Mouse (Mus musculus) kidney, postnatal 0 days (tissue): ENCODE results near the gene Pusl1. TPM values are rescaled to one million over a fixed set of nuclear protein-coding genes. Genes with fewer than 3 reads are reported as not detected.
A peak's percentile ranks its signal among the peaks of the same experiment; 100 is the strongest.

ENCODE experiments used
- ATAC-seq: fragments of 200-750 bp; cut with Nextera tagmentation; replicated peaks from 2 replicates; pipeline ENCODE4 v1.8.0; 2017; ENCODE audit warnings: low read depth, moderate number of reproducible peaks, moderate TSS enrichment, moderate library complexity; ENCODE audit not compliant: low FRiP score
- DNase-seq: peaks from one replicate; pipeline ENCODE4 v3.0.0-alpha.2; 2016; ENCODE audit warnings: low spot score
- H3K27ac ChIP-seq: fragments of 300-500 bp; sonication (generic); 2 replicates; pipeline ENCODE4 v1.5.1; 2014; ENCODE audit warnings: mild to moderate bottlenecking
- H3K27me3 ChIP-seq: fragments of 300-500 bp; sonication (generic); 2 replicates; pipeline ENCODE4 v1.6.1; 2014; ENCODE audit warnings: low read length, mixed read lengths; ENCODE audit not compliant: insufficient read depth
- H3K36me3 ChIP-seq: fragments of 300-500 bp; sonication (generic); 2 replicates; pipeline ENCODE4 v1.6.1; 2014; ENCODE audit warnings: low read length, mixed read lengths; ENCODE audit not compliant: insufficient read depth
- H3K4me1 ChIP-seq: fragments of 300-500 bp; sonication (generic); replicated peaks from 2 replicates; pipeline ENCODE4 v1.6.1; 2014; ENCODE audit warnings: antibody characterized with exemption, low read length, mixed read lengths; ENCODE audit not compliant: insufficient read depth
- H3K4me2 ChIP-seq: fragments of 300-500 bp; sonication (generic); 2 replicates; pipeline ENCODE4 v1.6.1; 2014; ENCODE audit warnings: mild to moderate bottlenecking, low read length, moderate library complexity, mixed read lengths
- H3K4me3 ChIP-seq: fragments of 300-500 bp; sonication (generic); replicated peaks from 2 replicates; pipeline ENCODE4 v1.5.1; 2014; ENCODE audit warnings: low read depth, low read length
- H3K9ac ChIP-seq: fragments of 300-500 bp; sonication (generic); 2 replicates; pipeline ENCODE4 v1.6.1; 2014; ENCODE audit warnings: low read depth, low read length
- H3K9me3 ChIP-seq: fragments of 300-500 bp; sonication (generic); replicated peaks from 2 replicates; pipeline ENCODE4 v1.6.1; 2016; ENCODE audit warnings: low read length, inconsistent platforms, mixed read lengths
- CTCF ChIP-seq: IDR thresholded peaks from 2 replicates; pipeline ENCODE4 v1.5.1; 2016; ENCODE audit warnings: antibody characterized with exemption, low read depth, mild to moderate bottlenecking, moderate library complexity
- WGBS: fragments of 180-500 bp; shearing (Covaris S2); extraction: QIAGEN DNeasy Blood & Tissue Kit; methylation state at CpG from one replicate; pipeline ENCODE4 v1.1.7; 2014; 5-methylcytosine and 5-hydroxymethylcytosine counted together
- microRNA-seq: library from miRNA; unstranded; fragments of <30 nt; microRNA quantifications from one replicate; pipeline ENCODE4, GENCODE M21; 2016
- polyA plus RNA-seq: library from polyadenylated mRNA; unstranded; fragments of >200 nt; fragmentation: Nextera tagmentation; extraction: Ambion mirVana; gene quantifications from 2 replicates; pipeline ENCODE4 v1.2.1, GENCODE M21; 2015

Pusl1 gene
- polyA plus RNA-seq, 1 experiment from 2014 or later, result 33.8 TPM

GRCm38 (mm10) chr4:155841651-155842270, 49.8 kb downstream of the Pusl1 start:
- no peak for DNase-seq
- H3K27ac ChIP-seq, result no peak overlapping the region
- ATAC-seq, result no peak
- H3K36me3 ChIP-seq, result peaks cover 15% of the 10 kb centered on the region
- H3K9ac ChIP-seq, result no peak overlapping the region
- no peak for TF ChIP-seq CTCF
- no peaks in the 10 kb centered on the region for H3K27me3 ChIP-seq
- WGBS, result 42% methylated on average over 38 of the region's 38 CpGs
- no peaks in the 10 kb centered on the region for H3K9me3 ChIP-seq
- peak overlapping the region; percentile 73 for H3K4me2 ChIP-seq
- H3K4me1 ChIP-seq, result peaks cover 16% of the 10 kb centered on the region; the same call in 1 of the 2 replicates
- no peak overlapping the region; the same call in 1 of the 2 replicates for H3K4me3 ChIP-seq

GRCm38 (mm10) chr4:155841003-155841454, 50.6 kb downstream of the Pusl1 start:
- TF ChIP-seq CTCF, result peak; percentile 55; the same call in 1 of the 2 replicates
- no peak overlapping the region for H3K27ac ChIP-seq
- under 1% methylated on average over 32 of the region's 32 CpGs for WGBS

DNA sequence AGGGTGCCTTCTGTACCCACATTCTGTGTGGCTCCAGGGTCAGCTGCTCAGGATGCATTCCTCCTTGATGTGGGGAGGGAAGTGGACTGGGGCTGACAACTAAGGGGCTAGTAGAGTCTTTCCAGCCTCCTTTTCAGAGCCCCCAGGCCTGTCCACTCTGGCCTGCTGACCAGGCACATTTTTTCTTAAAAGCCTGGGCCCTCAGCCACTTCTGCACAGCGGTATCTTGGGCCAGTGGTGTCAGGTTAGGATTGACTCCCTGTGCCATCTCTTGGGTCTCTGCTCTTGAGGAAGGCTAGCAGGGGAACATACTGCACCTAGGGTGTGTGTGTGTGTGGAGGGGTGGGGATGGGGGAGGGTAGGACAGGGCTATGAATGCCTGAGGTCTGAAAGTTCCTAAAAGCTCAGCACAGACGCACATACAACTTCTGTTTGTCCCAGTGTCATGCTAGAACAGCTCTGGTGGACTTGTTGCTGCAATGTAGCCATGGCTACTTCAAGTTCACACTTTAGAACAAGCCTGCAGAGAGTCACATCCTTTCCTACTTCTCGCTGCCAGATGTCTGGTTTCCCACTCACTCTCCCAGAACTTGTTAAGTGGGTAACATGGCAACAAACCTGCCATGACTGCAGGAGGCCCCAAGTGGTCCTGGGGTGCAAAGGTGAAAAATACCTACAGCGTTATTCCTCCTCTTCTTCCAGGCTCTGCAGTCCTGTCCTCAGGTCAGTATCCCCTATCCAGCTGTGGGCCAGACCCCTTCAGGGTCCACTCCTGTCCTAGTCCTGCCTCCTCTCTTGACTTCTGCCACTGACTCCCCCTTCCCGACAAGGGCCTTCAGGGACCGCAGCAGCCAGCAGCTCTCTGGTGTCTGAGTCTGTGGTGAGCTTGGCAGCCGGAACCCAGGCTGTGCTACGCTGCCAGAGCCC, 51.2 kb downstream of the Pusl1 start:
- H3K36me3 ChIP-seq, result peaks cover 15% of the 10 kb centered on the region
- WGBS, result 14% methylated on average over 8 of the region's 8 CpGs
- TF ChIP-seq CTCF, result no peak
- peak overlapping the region; percentile 91 for H3K27ac ChIP-seq
- ATAC-seq, result peak; percentile 27; the same call in 1 of the 2 replicates
- DNase-seq, result no peak
- H3K4me2 ChIP-seq, result peak overlapping the region; percentile 73
- H3K9me3 ChIP-seq, result no peaks in the 10 kb centered on the region
- H3K9ac ChIP-seq, result peak overlapping the region; percentile 54
- no peaks in the 10 kb centered on the region for H3K27me3 ChIP-seq
- H3K4me3 ChIP-seq, result peak overlapping the region; percentile 47
- H3K4me1 ChIP-seq, result peaks cover 13% of the 10 kb centered on the region; the same call in 1 of the 2 replicates

More at GRCm38 (mm10) chr4:155841003-155841454, 50.6 kb downstream of the Pusl1 start:
- H3K36me3 ChIP-seq, result peaks cover 15% of the 10 kb centered on the region
- no peaks in the 10 kb centered on the region for H3K9me3 ChIP-seq
- peak overlapping the region; percentile 73 for H3K4me2 ChIP-seq
- ATAC-seq, result peak; percentile 44
- peak overlapping the region; percentile 47 for H3K4me3 ChIP-seq
- peak; percentile 85 for DNase-seq
- peaks cover 13% of the 10 kb centered on the region; the same call in 1 of the 2 replicates for H3K4me1 ChIP-seq
- no peaks in the 10 kb centered on the region for H3K27me3 ChIP-seq
- H3K9ac ChIP-seq, result peak overlapping the region; percentile 54

- Histone ChIP-seq H3K9ac (peak within 1 kb of the TSS; percentile 54), H3K4me1 (peaks cover 13% of the 10 kb centered on the region; the same call in 1 of the 2 replicates), H3K4me3 (peak within 1 kb of the TSS; percentile 47), H3K9me3 (no peaks in the 10 kb centered on the region), H3K27me3 (no peaks in the 10 kb centered on the region), H3K36me3 (peaks cover 15% of the 10 kb centered on the region), H3K27ac (peak within 1 kb of the TSS; percentile 91), H3K4me2 (peak within 1 kb of the TSS; percentile 73)
- WGBS, result 4% methylated on average over 16 of the region's 16 CpGs
- TF ChIP-seq CTCF, result no peak
- ATAC-seq, result peak; percentile 94
- peak; percentile 98 for DNase-seq
Measured at GRCm38 (mm10) chr4:155839483-155839910, 52.1 kb downstream of the Pusl1 start, which contains the start of gene Mxra8. Gene Mxra8, plus strand, starts transcription at chr4:155839680.

GRCm38 (mm10) chr4:155838187-155839153, 53.1 kb downstream of the Pusl1 start:
- no peak for ATAC-seq
- no peak for TF ChIP-seq CTCF
- peak overlapping the region; percentile 91 for H3K27ac ChIP-seq
- H3K9me3 ChIP-seq, result no peaks in the 10 kb centered on the region
- peaks cover 10% of the 10 kb centered on the region for H3K36me3 ChIP-seq
- DNase-seq, result peak; percentile 71
- 49% methylated on average over 8 of the region's 8 CpGs for whole genome bisulfite sequencing
- no peak overlapping the region for H3K4me3 ChIP-seq
- H3K27me3 ChIP-seq, result no peaks in the 10 kb centered on the region
- no peak overlapping the region for H3K9ac ChIP-seq
- H3K4me2 ChIP-seq, result peak overlapping the region; percentile 73; the same call in 1 of the 2 replicates
- H3K4me1 ChIP-seq, result peaks cover 16% of the 10 kb centered on the region; the same call in 1 of the 2 replicates

Small RNA genes lying within 50 kb of the gene (microRNA-seq; reads per million reads assigned to microRNA genes)
- gene Gm22991, result not detected

Other genes starting within 250 kb of the Pusl1 start
- gene Gm10563, start 246.4 kb downstream of the Pusl1 start, polyA plus RNA-seq, result not detected in 2 replicates
- 77.2 and 80.3 TPM in 2 replicates for gene Mmp23, start 238.4 kb downstream of the Pusl1 start, polyA plus RNA-seq
- gene Mib2, start 222.6 kb downstream of the Pusl1 start, polyA plus RNA-seq, result 19.6 and 21.0 TPM in 2 replicates
- 9.1 and 12.1 TPM in 2 replicates for gene Fndc10, start 197.4 kb downstream of the Pusl1 start, polyA plus RNA-seq
- gene Ssu72, start 187.0 kb downstream of the Pusl1 start, polyA plus RNA-seq, result 151 and 159 TPM in 2 replicates
- 0.47 and 0.68 TPM in 2 replicates for gene Tmem240, start 157.0 kb downstream of the Pusl1 start, polyA plus RNA-seq
- 92.1 and 92.2 TPM in 2 replicates for gene Atad3a, start 130.7 kb downstream of the Pusl1 start, polyA plus RNA-seq
- gene Vwa1, start 117.1 kb downstream of the Pusl1 start, polyA plus RNA-seq, result 14.8 and 16.4 TPM in 2 replicates
- 0.16 and 0.22 TPM in 2 replicates for gene Tmem88b, start 105.9 kb downstream of the Pusl1 start, polyA plus RNA-seq
- 0.28 and 0.29 TPM in 2 replicates for gene Ankrd65, start 101.3 kb downstream of the Pusl1 start, polyA plus RNA-seq
- 283 and 294 TPM in 2 replicates for gene Mrpl20, start 88.9 kb downstream of the Pusl1 start, polyA plus RNA-seq
- 103 and 109 TPM in 2 replicates for gene Ccnl2, start 79.3 kb downstream of the Pusl1 start, polyA plus RNA-seq
- 169 and 171 TPM in 2 replicates for gene Aurkaip1, start 60.5 kb downstream of the Pusl1 start, polyA plus RNA-seq
- 100 and 111 TPM in 2 replicates for gene Mxra8, start 52.1 kb downstream of the Pusl1 start, polyA plus RNA-seq
- 9.9 and 16.6 TPM in 2 replicates for gene Dvl1, start 44.4 kb downstream of the Pusl1 start, polyA plus RNA-seq
- gene Tas1r3, start 28.4 kb downstream of the Pusl1 start, polyA plus RNA-seq, result 0.18 TPM in 2 replicates
- gene Cptp, start 22.3 kb downstream of the Pusl1 start, polyA plus RNA-seq, result 14.8 and 17.2 TPM in 2 replicates
- 40.3 and 45.7 TPM in 2 replicates for gene Ints11, start 22.2 kb downstream of the Pusl1 start, polyA plus RNA-seq
- gene Acap3, start within 50 bp of the Pusl1 start, polyA plus RNA-seq, result 8.2 and 8.4 TPM in 2 replicates
- 99.7 and 108 TPM in 2 replicates for gene Ube2j2, start 52.0 kb upstream of the Pusl1 start, polyA plus RNA-seq
- 113 and 116 TPM in 2 replicates for gene C1qtnf12, start 70.5 kb upstream of the Pusl1 start, polyA plus RNA-seq
- gene B3galt6, start 100.9 kb upstream of the Pusl1 start, polyA plus RNA-seq, result 14.3 and 14.5 TPM in 2 replicates
- gene Sdf4, start 101.1 kb upstream of the Pusl1 start, polyA plus RNA-seq, result 178 and 183 TPM in 2 replicates
- 0.70 and 0.88 TPM in 2 replicates for gene Tnfrsf4, start 122.1 kb upstream of the Pusl1 start, polyA plus RNA-seq
- gene Tnfrsf18, start 134.4 kb upstream of the Pusl1 start, polyA plus RNA-seq, result 1.3 TPM in 2 replicates
- gene Ttll10, start 167.6 kb upstream of the Pusl1 start, polyA plus RNA-seq, result 5.6 and 6.0 TPM in 2 replicates
- gene 9430015G10Rik, start 218.2 kb upstream of the Pusl1 start, polyA plus RNA-seq, result 11.8 and 15.3 TPM in 2 replicates
- 0.17 and 0.27 TPM in 2 replicates for gene Rnf223, start 238.7 kb upstream of the Pusl1 start, polyA plus RNA-seq